Mouse (Mus musculus) kidney, adult 2 months (tissue): ENCODE results near the gene Znrf4. TPM values are rescaled to one million over a fixed set of nuclear protein-coding genes. Genes with fewer than 3 reads are reported as not detected.

Source experiments
- DNase-seq: peaks from one replicate; pipeline ENCODE4 v3.0.0; 2021
- H3K27ac ChIP-seq: fragments of 200-500 bp; 2 replicates; pipeline ENCODE4 v1.5.1; 2012; ENCODE audit warnings: low read depth, low read length, control low read depth, inconsistent platforms; ENCODE audit not compliant: insufficient read depth
- H3K27me3 ChIP-seq: fragments of 200-500 bp; replicated peaks from 2 replicates; pipeline ENCODE4 v1.6.1; 2012; ENCODE audit warnings: mild to moderate bottlenecking, moderate library complexity, low read length, inconsistent platforms; ENCODE audit not compliant: control insufficient read depth, insufficient read depth
- H3K36me3 ChIP-seq: fragments of 200-500 bp; 2 replicates; pipeline ENCODE4 v1.6.1; 2012; ENCODE audit warnings: mild to moderate bottlenecking, moderate library complexity, low read length, inconsistent platforms; ENCODE audit not compliant: control insufficient read depth, insufficient read depth
- H3K4me1 ChIP-seq: fragments of 200-500 bp; 2 replicates; pipeline ENCODE4 v1.6.1; 2011; ENCODE audit warnings: low read length; ENCODE audit not compliant: control insufficient read depth, insufficient read depth
- H3K4me3 ChIP-seq: fragments of 200-500 bp; 2 replicates; pipeline ENCODE4 v1.5.1; 2011; ENCODE audit warnings: mild to moderate bottlenecking, low read depth, low read length, control low read depth; ENCODE audit not compliant: insufficient read depth
- CTCF ChIP-seq: fragments of 200-500 bp; conservative IDR thresholded peaks from 2 replicates; pipeline ENCODE4 v1.5.1; 2011; ENCODE audit warnings: low read depth, mild to moderate bottlenecking, control low read depth, low read length, moderate library complexity, mixed read lengths; ENCODE audit not compliant: insufficient read depth, insufficient read length
- POLR2A ChIP-seq: fragments of 200-500 bp; IDR thresholded peaks from one replicate; pipeline ENCODE4 v1.6.1; 2011; ENCODE audit warnings: low read depth, low read length, control low read depth
- WGBS: fragments of 180-500 bp; shearing (Covaris S2); methylation state at CpG from one replicate; pipeline ENCODE4 v1.1.7; 2018; 5-methylcytosine and 5-hydroxymethylcytosine counted together
- polyA plus RNA-seq: library from polyadenylated mRNA; depleted of rRNA; stranded (reverse); fragments of >200 nt; gene quantifications from 2 replicates; pipeline ENCODE4 v1.2.3, GENCODE M21; 2012

Gene Znrf4
- polyA plus RNA-seq, 1 experiment = 0.17 TPM

DNA sequence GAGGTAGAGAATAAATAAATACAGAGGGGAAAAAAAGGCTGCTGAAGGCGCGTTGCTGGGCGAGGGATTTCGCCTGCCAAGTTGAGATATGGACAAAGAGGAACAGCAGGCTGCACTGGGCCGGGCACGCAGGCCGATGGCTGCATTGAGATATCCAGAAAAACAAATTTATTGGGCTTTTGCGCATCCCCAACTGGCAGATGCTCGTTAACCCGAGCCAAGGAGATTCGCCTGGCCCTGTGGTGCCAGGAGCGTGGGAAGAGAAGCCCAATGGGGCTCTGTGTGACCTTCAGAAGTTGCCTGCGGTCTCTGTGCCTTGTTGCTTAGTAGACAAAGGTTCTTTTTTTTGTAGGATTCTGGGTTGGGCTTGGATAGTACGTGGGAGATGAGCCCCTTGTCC is 24.0 kb upstream of the Znrf4 start:
- Histone ChIP-seq H3K27ac (no peak overlapping the region), H3K4me1 (no peaks in the 10 kb centered on the region), H3K36me3 (no peaks in the 10 kb centered on the region), H3K4me3 (no peak overlapping the region), H3K27me3 (no peaks in the 10 kb centered on the region)
- 82% methylated on average over 14 of the region's 14 CpGs for whole genome bisulfite sequencing
- TF ChIP-seq CTCF = no peak
- TF ChIP-seq POLR2A = no peak
- no peak for DNase-seq

GRCm38 (mm10) chr17:56524943-56525342 is 12.7 kb upstream of the Znrf4 start:
- no peak for DNase-seq
- no peak overlapping the region for H3K4me3 ChIP-seq
- H3K4me1 ChIP-seq = no peaks in the 10 kb centered on the region
- TF ChIP-seq CTCF = no peak
- TF ChIP-seq POLR2A = no peak
- H3K36me3 ChIP-seq = no peaks in the 10 kb centered on the region
- H3K27ac ChIP-seq = no peak overlapping the region
- 57% methylated on average over 4 of the region's 4 CpGs for WGBS
- H3K27me3 ChIP-seq = no peaks in the 10 kb centered on the region

GRCm38 (mm10) chr17:56522744-56523143 is 10.5 kb upstream of the Znrf4 start:
- WGBS = 64% methylated on average over 1 of the region's 1 CpGs
- no peaks in the 10 kb centered on the region for H3K4me1 ChIP-seq
- no peak overlapping the region for H3K27ac ChIP-seq
- H3K36me3 ChIP-seq = no peaks in the 10 kb centered on the region
- DNase-seq = no peak
- no peak overlapping the region for H3K4me3 ChIP-seq
- no peak for TF ChIP-seq POLR2A
- no peak for TF ChIP-seq CTCF
- no peaks in the 10 kb centered on the region for H3K27me3 ChIP-seq

GRCm38 (mm10) chr17:56515690-56516410 is 3.6 kb upstream of the Znrf4 start:
- Histone ChIP-seq H3K27me3 (no peaks in the 10 kb centered on the region), H3K36me3 (no peaks in the 10 kb centered on the region), H3K27ac (no peak overlapping the region), H3K4me3 (no peak overlapping the region), H3K4me1 (no peaks in the 10 kb centered on the region)
- TF ChIP-seq POLR2A (no peak), CTCF (no peak)
- 8% methylated on average over 13 of the region's 13 CpGs for WGBS
- DNase-seq = no peak

DNA sequence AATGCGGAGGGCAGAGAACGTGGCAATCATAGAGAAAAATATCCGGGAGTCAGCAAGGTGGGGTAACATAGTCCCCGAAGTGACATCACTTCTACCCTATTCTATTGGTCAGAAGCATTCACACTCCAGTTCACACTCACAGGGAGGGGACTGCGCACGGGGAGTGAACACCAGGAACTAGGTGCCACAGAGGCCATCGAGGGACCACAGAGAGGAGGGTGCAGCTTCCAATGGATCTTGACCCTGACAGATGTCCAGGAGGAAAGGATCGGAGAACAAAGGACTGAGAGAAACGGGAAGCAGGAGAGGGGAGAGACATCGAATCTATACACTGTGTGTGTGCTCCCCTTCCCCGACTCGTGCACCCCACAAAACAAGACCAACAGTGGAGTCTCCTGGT is 2.7 kb upstream of the Znrf4 start:
- Histone ChIP-seq H3K27ac (no peak overlapping the region), H3K4me3 (no peak overlapping the region), H3K36me3 (no peaks in the 10 kb centered on the region), H3K27me3 (no peaks in the 10 kb centered on the region), H3K4me1 (no peaks in the 10 kb centered on the region)
- TF ChIP-seq CTCF = no peak
- WGBS = 26% methylated on average over 12 of the region's 12 CpGs
- DNase-seq = no peak

GRCm38 (mm10) chr17:56514330-56514729 is 2.1 kb upstream of the Znrf4 start:
- no peak overlapping the region for H3K27ac ChIP-seq
- no peak overlapping the region for H3K4me3 ChIP-seq
- no peak for TF ChIP-seq POLR2A
- no peak for TF ChIP-seq CTCF
- H3K36me3 ChIP-seq = no peaks in the 10 kb centered on the region
- no peaks in the 10 kb centered on the region for H3K4me1 ChIP-seq
- DNase-seq = no peak
- H3K27me3 ChIP-seq = no peaks in the 10 kb centered on the region

GRCm38 (mm10) chr17:56511707-56512090 is 532 bp downstream of the Znrf4 start:
- Histone ChIP-seq H3K27ac (no peak overlapping the region), H3K27me3 (no peaks in the 10 kb centered on the region), H3K4me1 (no peaks in the 10 kb centered on the region), H3K36me3 (no peaks in the 10 kb centered on the region), H3K4me3 (no peak overlapping the region)
- no peak for TF ChIP-seq POLR2A
- TF ChIP-seq CTCF = no peak
- WGBS = 22% methylated on average over 29 of the region's 29 CpGs
- no peak for DNase-seq
